In genomic region chr9:9311627-9312265, GRCm38 (mm10) we compare ENCODE assay signal across 28 mouse cellular contexts.
DNase-seq lines count a peak whose midpoint lies in the region; ATAC-seq and TF ChIP-seq lines count a peak whose summit lies in the region.
"Had no signal": no experiment of that assay in that cellular context is flagged by ENCODE, and none has a peak within 500 bp of the region (broad histone marks: within the 10 kb centered on the region; RNA-seq: fewer than 3 reads in every experiment).

No protein-coding gene starts in this region.

- no peak for TF ChIP-seq EP300 in stomach, postnatal 0 days (optimal IDR thresholded peaks at IDR 0.05)

- H3K27me3 ChIP-seq in stomach, embryonic 14.5 days (ENCODE audit: control insufficient read depth, insufficient read depth, low read length) = no peaks in the 10 kb centered on the region
- H3K27me3 ChIP-seq in stomach, postnatal 0 days (ENCODE audit: control insufficient read depth, insufficient read depth, low read length) = no peaks in the 10 kb centered on the region
- no peaks in the 10 kb centered on the region for H3K27me3 ChIP-seq in intestine, embryonic 15.5 days (replicated peaks)
- H3K27me3 ChIP-seq: hindbrain, embryonic 13.5 days; limb, embryonic 15.5 days; liver, embryonic 13.5 days; midbrain, embryonic 15.5 days; stomach, embryonic 15.5 days had no signal

- ATAC-seq in stomach, embryonic 14.5 days (ENCODE audit: insufficient number of reproducible peaks, insufficient read depth, low FRiP score, low read depth) = peak; percentile 42; the same call in 1 of the 2 replicates
- ATAC-seq in stomach, postnatal 0 days (ENCODE audit: low FRiP score, low TSS enrichment) = no peak
- ATAC-seq in intestine, embryonic 15.5 days = peak; percentile 77
- ATAC-seq in activated CD4-positive, CD25-positive, alpha-beta regulatory T cell, adult 4 months = no peak
- ATAC-seq: forebrain, embryonic 16.5 days; midbrain, embryonic 15.5 days had no signal

- no peak overlapping the region for H3K9ac ChIP-seq in stomach, embryonic 14.5 days (replicated peaks; ENCODE audit: low read depth, low read length)
- no peak overlapping the region for H3K9ac ChIP-seq in stomach, postnatal 0 days (ENCODE audit: low read length)
- H3K9ac ChIP-seq in intestine, embryonic 15.5 days = no peak overlapping the region
- H3K9ac ChIP-seq: hindbrain, embryonic 13.5 days; limb, embryonic 15.5 days; liver, embryonic 13.5 days; midbrain, embryonic 15.5 days; stomach, embryonic 15.5 days had no signal

- TF ChIP-seq CTCF in stomach, postnatal 0 days (IDR thresholded peaks at IDR 0.05; ENCODE audit: low read depth) = no peak

- H3K36me3 ChIP-seq in stomach, embryonic 14.5 days (ENCODE audit: control insufficient read depth, insufficient read depth, low read length) = no peaks in the 10 kb centered on the region
- no peaks in the 10 kb centered on the region for H3K36me3 ChIP-seq in stomach, postnatal 0 days (ENCODE audit: control insufficient read depth, insufficient read depth, low read length)
- H3K36me3 ChIP-seq in intestine, embryonic 15.5 days = no peaks in the 10 kb centered on the region
- H3K36me3 ChIP-seq: hindbrain, embryonic 13.5 days; limb, embryonic 10.5 days; limb, embryonic 15.5 days; liver, embryonic 13.5 days; midbrain, embryonic 10.5 days; midbrain, embryonic 15.5 days; stomach, embryonic 15.5 days had no signal

- no peak overlapping the region for H3K27ac ChIP-seq in stomach, embryonic 14.5 days (ENCODE audit: low read length)
- H3K27ac ChIP-seq in stomach, postnatal 0 days (replicated peaks) = no peak overlapping the region
- no peak overlapping the region for H3K27ac ChIP-seq in intestine, embryonic 15.5 days
- H3K27ac ChIP-seq: hindbrain, embryonic 13.5 days; kidney, postnatal 0 days; limb, embryonic 10.5 days; limb, embryonic 15.5 days; liver, embryonic 13.5 days; midbrain, embryonic 10.5 days; midbrain, embryonic 15.5 days; stomach, embryonic 15.5 days had no signal

- no peaks in the 10 kb centered on the region for H3K4me1 ChIP-seq in stomach, embryonic 14.5 days (ENCODE audit: control insufficient read depth, insufficient read depth, low read length)
- no peaks in the 10 kb centered on the region for H3K4me1 ChIP-seq in stomach, postnatal 0 days (replicated peaks; ENCODE audit: control insufficient read depth, insufficient read depth)
- no peaks in the 10 kb centered on the region for H3K4me1 ChIP-seq in intestine, embryonic 15.5 days (replicated peaks)
- H3K4me1 ChIP-seq: hindbrain, embryonic 13.5 days; limb, embryonic 15.5 days; liver, embryonic 13.5 days; midbrain, embryonic 15.5 days; stomach, embryonic 15.5 days had no signal

- no peaks in the 10 kb centered on the region for H3K9me3 ChIP-seq in stomach, embryonic 14.5 days (ENCODE audit: control insufficient read depth, low read depth, low read length)
- H3K9me3 ChIP-seq in stomach, postnatal 0 days (ENCODE audit: control insufficient read depth, low read length) = no peaks in the 10 kb centered on the region
- H3K9me3 ChIP-seq in intestine, embryonic 15.5 days = no peaks in the 10 kb centered on the region
- H3K9me3 ChIP-seq: hindbrain, embryonic 13.5 days; limb, embryonic 10.5 days; limb, embryonic 15.5 days; liver, embryonic 13.5 days; midbrain, embryonic 10.5 days; midbrain, embryonic 15.5 days; stomach, embryonic 15.5 days had no signal

- no peak overlapping the region for H3K4me2 ChIP-seq in stomach, embryonic 14.5 days (replicated peaks; ENCODE audit: low read depth, low read length)
- H3K4me2 ChIP-seq in stomach, postnatal 0 days (replicated peaks; ENCODE audit: low read depth) = no peak overlapping the region
- no peak overlapping the region for H3K4me2 ChIP-seq in intestine, embryonic 15.5 days (replicated peaks)
- H3K4me2 ChIP-seq: hindbrain, embryonic 13.5 days; limb, embryonic 15.5 days; liver, embryonic 13.5 days; midbrain, embryonic 15.5 days; stomach, embryonic 15.5 days had no signal

- 90% methylated on average over 1 of the region's 2 CpGs for WGBS in stomach, embryonic 14.5 days
- 83% methylated on average over 1 of the region's 2 CpGs for WGBS in stomach, postnatal 0 days
- WGBS in intestine, embryonic 15.5 days = 40% methylated on average over 2 of the region's 2 CpGs

- DNase-seq in stomach, postnatal 0 days (ENCODE audit: low spot score) = no peak
- DNase-seq in embryo, embryonic 10.5 days (ENCODE audit: low spot score) = peak; percentile 46
- no peak for DNase-seq in kidney, adult 18-20 months
- DNase-seq in retina, postnatal 1 day = no peak
- DNase-seq: adrenal gland, postnatal 14 days; B cell, adult 2 months; cerebellum, adult 11 months; cerebellum, adult 9-11 months; gastrocnemius, postnatal 10 days; heart, postnatal 14 days; kidney, adult 8-10 months; kidney, postnatal 4 days; layer of hippocampus, postnatal 36 days; liver, embryonic 13.5 days; lung, adult 18-20 months; thymus, postnatal 25 days had no signal

- H3K4me3 ChIP-seq in stomach, embryonic 14.5 days (ENCODE audit: low read depth, low read length) = no peak overlapping the region
- no peak overlapping the region for H3K4me3 ChIP-seq in stomach, postnatal 0 days (ENCODE audit: low read depth, low read length)
- H3K4me3 ChIP-seq in intestine, embryonic 15.5 days (replicated peaks) = no peak overlapping the region
- H3K4me3 ChIP-seq: erythroblast, embryonic 14.5 days; hindbrain, embryonic 13.5 days; limb, embryonic 10.5 days; limb, embryonic 15.5 days; liver, embryonic 13.5 days; midbrain, embryonic 10.5 days; midbrain, embryonic 15.5 days; stomach, embryonic 15.5 days had no signal

Comparison
In these comparisons a context has a peak if more than half of its experiments do, and no peak if none do; other contexts are left out.
1. ATAC-seq: peak in stomach, embryonic 14.5 days (single experiment) and intestine, embryonic 15.5 days (single experiment); none in stomach, postnatal 0 days (single experiment) and activated CD4-positive, CD25-positive, alpha-beta regulatory T cell, adult 4 months (single experiment).